Mouse (Mus musculus): ENCODE data around the gene S100a13. TPM values are rescaled to one million over a fixed set of nuclear protein-coding genes. Genes with fewer than 3 reads are reported as not detected.

Gene S100a13
- polyA plus RNA-seq, 1 experiment from 2014 or later, result 65.4 TPM

- Histone ChIP-seq H3K27ac (ENCODE audit: low read depth, low read length) (no peak overlapping the region), H3K4me1 (ENCODE audit: control insufficient read depth, insufficient read depth, low read length) (peaks cover 6% of the 10 kb centered on the region; the same call in 1 of the 2 replicates), H3K36me3 (ENCODE audit: control insufficient read depth, insufficient read depth, low read length) (peaks cover 13% of the 10 kb centered on the region), H3K4me2 (peak overlapping the region; percentile 52), H3K9ac (ENCODE audit: low read depth, low read length) (no peak overlapping the region), H3K9me3 (replicated peaks; ENCODE audit: control insufficient read depth, low read length) (no peaks in the 10 kb centered on the region), H3K27me3 (ENCODE audit: control insufficient read depth, insufficient read depth, low read length) (no peaks in the 10 kb centered on the region), H3K4me3 (ENCODE audit: low read depth, low read length) (peak overlapping the region; percentile 38)
- WGBS (ENCODE audit: insufficient replicate concordance), result 39% methylated on average over 15 of the region's 16 CpGs
- ATAC-seq (replicated peaks; ENCODE audit: insufficient number of reproducible peaks, low FRiP score, low TSS enrichment), result 0 out of 2 replicates have a peak, but pooled peaks have one; percentile 8
Observed at GRCm38 (mm10) chr3:90475151-90475830, 38.9 kb upstream of the S100a13 start.

- H3K36me3 ChIP-seq (ENCODE audit: control insufficient read depth, insufficient read depth, low read length), result peaks cover 18% of the 10 kb centered on the region
- H3K27me3 ChIP-seq (ENCODE audit: control insufficient read depth, insufficient read depth, low read length), result no peaks in the 10 kb centered on the region
- WGBS (ENCODE audit: insufficient replicate concordance), result under 1% methylated on average over 45 of the region's 45 CpGs
- peak within 1 kb of the TSS; percentile 96 for H3K9ac ChIP-seq (ENCODE audit: low read depth, low read length)
- H3K27ac ChIP-seq (ENCODE audit: low read depth, low read length), result peak within 1 kb of the TSS; percentile 94
- H3K4me2 ChIP-seq, result peak within 1 kb of the TSS; percentile 85
- no peaks in the 10 kb centered on the region for H3K9me3 ChIP-seq (replicated peaks; ENCODE audit: control insufficient read depth, low read length)
- ATAC-seq (replicated peaks; ENCODE audit: insufficient number of reproducible peaks, low FRiP score, low TSS enrichment), result peak; percentile 99
- peak within 1 kb of the TSS; percentile 90 for H3K4me3 ChIP-seq (ENCODE audit: low read depth, low read length)
- peaks cover 6% of the 10 kb centered on the region; the same call in 1 of the 2 replicates for H3K4me1 ChIP-seq (ENCODE audit: control insufficient read depth, insufficient read depth, low read length)
Observed at GRCm38 (mm10) chr3:90475831-90476611, 38.2 kb upstream of the S100a13 start, which contains the start of gene Ilf2. Gene Ilf2, plus strand, starts transcription at chr3:90476126.

- ATAC-seq (replicated peaks; ENCODE audit: insufficient number of reproducible peaks, low FRiP score, low TSS enrichment), result no peak
- no peaks in the 10 kb centered on the region for H3K9me3 ChIP-seq (replicated peaks; ENCODE audit: control insufficient read depth, low read length)
- H3K4me2 ChIP-seq, result no peak overlapping the region
- 80% methylated on average over 5 of the region's 5 CpGs for WGBS (ENCODE audit: insufficient replicate concordance)
- no peak overlapping the region for H3K9ac ChIP-seq (ENCODE audit: low read depth, low read length)
- H3K4me1 ChIP-seq (ENCODE audit: control insufficient read depth, insufficient read depth, low read length), result peaks cover 6% of the 10 kb centered on the region; the same call in 1 of the 2 replicates
- no peak overlapping the region for H3K27ac ChIP-seq (ENCODE audit: low read depth, low read length)
- no peak overlapping the region for H3K4me3 ChIP-seq (ENCODE audit: low read depth, low read length)
- H3K36me3 ChIP-seq (ENCODE audit: control insufficient read depth, insufficient read depth, low read length), result peaks cover 30% of the 10 kb centered on the region
- H3K27me3 ChIP-seq (ENCODE audit: control insufficient read depth, insufficient read depth, low read length), result no peaks in the 10 kb centered on the region
Observed at GRCm38 (mm10) chr3:90486998-90487397, 27.2 kb upstream of the S100a13 start.

- H3K9me3 ChIP-seq (replicated peaks; ENCODE audit: control insufficient read depth, low read length), result no peaks in the 10 kb centered on the region
- no peaks in the 10 kb centered on the region for H3K27me3 ChIP-seq (ENCODE audit: control insufficient read depth, insufficient read depth, low read length)
- H3K4me3 ChIP-seq (ENCODE audit: low read depth, low read length), result no peak overlapping the region
- no peak for ATAC-seq (replicated peaks; ENCODE audit: insufficient number of reproducible peaks, low FRiP score, low TSS enrichment)
- H3K4me2 ChIP-seq, result no peak overlapping the region
- H3K4me1 ChIP-seq (ENCODE audit: control insufficient read depth, insufficient read depth, low read length), result peaks cover 6% of the 10 kb centered on the region; the same call in 1 of the 2 replicates
- peaks cover 21% of the 10 kb centered on the region for H3K36me3 ChIP-seq (ENCODE audit: control insufficient read depth, insufficient read depth, low read length)
- 90% methylated on average over 6 of the region's 6 CpGs for WGBS (ENCODE audit: insufficient replicate concordance)
- H3K9ac ChIP-seq (ENCODE audit: low read depth, low read length), result no peak overlapping the region
- H3K27ac ChIP-seq (ENCODE audit: low read depth, low read length), result no peak overlapping the region
Observed at GRCm38 (mm10) chr3:90488576-90488975, 25.7 kb upstream of the S100a13 start.

GRCm38 (mm10) chr3:90490696-90491256 is 23.5 kb upstream of the S100a13 start, which contains the start of gene Snapin:
Gene Snapin, minus strand, starts transcription at chr3:90491033.
- H3K4me2 ChIP-seq, result peak within 1 kb of the TSS; percentile 73
- peak; percentile 94 for ATAC-seq (replicated peaks; ENCODE audit: insufficient number of reproducible peaks, low FRiP score, low TSS enrichment)
- H3K9ac ChIP-seq (ENCODE audit: low read depth, low read length), result peak within 1 kb of the TSS; percentile 80
- H3K27ac ChIP-seq (ENCODE audit: low read depth, low read length), result peak within 1 kb of the TSS; percentile 41; the same call in 1 of the 2 replicates
- H3K36me3 ChIP-seq (ENCODE audit: control insufficient read depth, insufficient read depth, low read length), result peaks cover 15% of the 10 kb centered on the region
- H3K4me3 ChIP-seq (ENCODE audit: low read depth, low read length), result peak within 1 kb of the TSS; percentile 69
- no peaks in the 10 kb centered on the region for H3K27me3 ChIP-seq (ENCODE audit: control insufficient read depth, insufficient read depth, low read length)
- WGBS (ENCODE audit: insufficient replicate concordance), result under 1% methylated on average over 37 of the region's 37 CpGs
- peaks cover 6% of the 10 kb centered on the region; the same call in 1 of the 2 replicates for H3K4me1 ChIP-seq (ENCODE audit: control insufficient read depth, insufficient read depth, low read length)
- H3K9me3 ChIP-seq (replicated peaks; ENCODE audit: control insufficient read depth, low read length), result no peaks in the 10 kb centered on the region

- Histone ChIP-seq H3K4me1 (ENCODE audit: control insufficient read depth, insufficient read depth, low read length) (peaks cover 6% of the 10 kb centered on the region; the same call in 1 of the 2 replicates), H3K36me3 (ENCODE audit: control insufficient read depth, insufficient read depth, low read length) (peaks cover 13% of the 10 kb centered on the region)
- 45% methylated on average over 2 of the region's 2 CpGs for WGBS (ENCODE audit: insufficient replicate concordance)
Observed at GRCm38 (mm10) chr3:90491350-90491749, 22.9 kb upstream of the S100a13 start.

GRCm38 (mm10) chr3:90493831-90494540 is 20.2 kb upstream of the S100a13 start:
- Histone ChIP-seq H3K4me3 (ENCODE audit: low read depth, low read length) (no peak overlapping the region), H3K9ac (ENCODE audit: low read depth, low read length) (no peak overlapping the region), H3K27me3 (ENCODE audit: control insufficient read depth, insufficient read depth, low read length) (no peaks in the 10 kb centered on the region), H3K27ac (ENCODE audit: low read depth, low read length) (no peak overlapping the region), H3K36me3 (ENCODE audit: control insufficient read depth, insufficient read depth, low read length) (peaks cover 15% of the 10 kb centered on the region), H3K4me1 (ENCODE audit: control insufficient read depth, insufficient read depth, low read length) (peaks cover 6% of the 10 kb centered on the region; the same call in 1 of the 2 replicates), H3K4me2 (no peak overlapping the region), H3K9me3 (replicated peaks; ENCODE audit: control insufficient read depth, low read length) (no peaks in the 10 kb centered on the region)
- no peak for ATAC-seq (replicated peaks; ENCODE audit: insufficient number of reproducible peaks, low FRiP score, low TSS enrichment)
- WGBS (ENCODE audit: insufficient replicate concordance), result 62% methylated on average over 4 of the region's 4 CpGs

More at GRCm38 (mm10) chr3:90491350-90491749, 22.9 kb upstream of the S100a13 start:
- H3K4me2 ChIP-seq, result no peak overlapping the region
- H3K9me3 ChIP-seq (replicated peaks; ENCODE audit: control insufficient read depth, low read length), result no peaks in the 10 kb centered on the region
- H3K27ac ChIP-seq (ENCODE audit: low read depth, low read length), result no peak overlapping the region
- H3K27me3 ChIP-seq (ENCODE audit: control insufficient read depth, insufficient read depth, low read length), result no peaks in the 10 kb centered on the region
- no peak overlapping the region for H3K9ac ChIP-seq (ENCODE audit: low read depth, low read length)
- H3K4me3 ChIP-seq (ENCODE audit: low read depth, low read length), result no peak overlapping the region
- no peak for ATAC-seq (replicated peaks; ENCODE audit: insufficient number of reproducible peaks, low FRiP score, low TSS enrichment)

Data from heart, embryonic 11.5 days (tissue).